Mouse (Mus musculus): ENCODE data around the gene Mtcl1.

Mtcl1 gene

GRCm38 (mm10) chr17:66315451-66315850, 134.1 kb downstream of the Mtcl1 start:
- no peak for TF ChIP-seq GATA4 (IDR thresholded peaks at IDR 0.05; ENCODE audit: insufficient replicate concordance, low read length)

DNA sequence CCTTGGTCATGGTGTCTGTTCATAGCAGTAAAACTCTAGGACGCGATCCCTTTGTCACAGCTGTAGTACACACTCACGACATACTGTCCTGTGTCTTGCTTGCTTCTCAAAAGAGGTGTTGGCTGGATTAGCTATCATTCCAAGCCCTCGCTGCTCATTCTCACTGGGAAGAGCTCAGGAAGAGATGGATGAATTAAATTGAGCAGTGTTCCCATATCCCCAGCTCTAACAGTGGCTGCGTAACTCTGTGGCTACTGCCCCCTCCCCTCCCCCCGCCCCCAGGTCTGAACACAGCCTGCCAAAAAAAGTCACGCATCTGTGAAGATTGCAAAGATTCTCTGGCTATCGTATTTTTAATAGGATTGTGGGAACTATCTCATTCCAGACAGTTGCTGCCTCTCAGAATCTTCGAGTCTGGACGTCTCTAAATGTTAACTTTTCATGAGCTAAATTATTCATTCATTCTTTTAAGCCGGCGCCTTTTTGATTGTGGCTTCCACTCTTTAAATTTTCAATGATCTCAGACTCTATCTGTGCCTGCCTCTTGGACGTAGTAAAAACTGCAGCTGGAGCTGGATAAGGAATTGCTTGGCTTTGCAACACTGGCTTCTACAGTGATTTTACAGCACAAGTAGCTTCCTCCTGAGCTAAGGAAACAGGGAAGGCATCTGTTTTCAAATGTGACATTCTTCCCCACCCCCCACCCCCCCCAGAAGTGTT, 134.8 kb downstream of the Mtcl1 start:
- TF ChIP-seq GATA4 (IDR thresholded peaks at IDR 0.05; ENCODE audit: insufficient replicate concordance, low read length) = no peak

DNA sequence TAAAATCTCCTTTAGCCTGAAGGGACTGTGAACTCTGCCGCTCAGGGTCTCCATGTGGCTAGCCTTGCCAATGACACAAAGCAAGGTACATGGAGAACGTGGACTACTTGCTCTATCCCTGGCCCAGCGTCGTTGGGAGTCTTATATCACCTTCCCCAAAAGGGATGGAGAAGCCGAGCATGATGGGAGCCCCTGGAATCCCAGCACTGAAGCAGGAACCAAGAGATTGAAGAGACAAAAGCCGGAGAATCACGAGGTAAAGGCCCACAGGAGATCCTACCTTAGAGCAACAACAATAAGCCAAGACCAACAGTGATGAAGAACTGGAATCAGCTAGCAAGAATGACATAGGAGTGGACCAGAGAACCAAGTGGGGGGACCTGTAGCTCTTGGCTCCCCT, 147.6 kb downstream of the Mtcl1 start:
- TF ChIP-seq GATA4 (IDR thresholded peaks at IDR 0.05; ENCODE audit: insufficient replicate concordance, low read length) = no peak

DNA sequence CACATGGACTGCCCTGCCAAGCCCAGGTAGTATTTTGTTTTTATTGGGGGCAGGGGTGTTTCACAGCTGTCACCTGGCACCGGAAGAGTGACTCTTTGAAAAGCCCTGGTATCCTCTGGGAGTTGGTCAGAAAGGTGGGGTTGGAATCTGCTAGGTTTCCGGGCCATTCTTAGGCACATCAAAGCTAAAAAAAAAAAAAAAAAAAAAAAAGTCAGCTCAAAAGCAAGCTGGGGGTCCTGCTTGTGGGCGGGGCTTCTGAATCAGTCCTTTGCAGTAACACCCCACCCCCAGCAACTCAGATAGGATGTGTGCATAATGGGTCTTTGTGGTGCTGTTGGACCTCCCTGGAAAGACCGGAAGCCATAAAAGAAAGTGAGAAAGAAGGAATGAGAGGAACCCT, 148.3 kb downstream of the Mtcl1 start:
- TF ChIP-seq GATA4 (IDR thresholded peaks at IDR 0.05; ENCODE audit: insufficient replicate concordance, low read length) = no peak

DNA sequence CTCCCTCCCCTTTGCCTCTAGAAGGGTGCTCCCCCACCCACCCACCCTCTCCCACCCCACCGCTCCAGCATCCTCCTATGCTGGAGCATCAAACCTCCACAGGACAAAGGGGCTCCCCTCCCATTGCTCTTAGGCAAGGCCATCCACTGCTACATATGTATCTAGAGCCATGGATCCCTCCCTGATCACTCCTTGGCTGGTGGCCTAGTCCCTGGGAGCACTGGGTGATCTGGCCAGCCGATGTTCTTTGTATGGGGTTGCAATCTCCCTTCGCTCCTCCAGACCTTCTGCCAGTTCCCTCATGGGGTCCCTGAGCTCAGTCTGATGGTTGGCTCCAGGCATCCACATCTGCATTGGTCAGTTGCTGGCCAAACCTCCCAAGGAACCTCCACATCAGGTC, 151.8 kb downstream of the Mtcl1 start:
- no peak for TF ChIP-seq GATA4 (IDR thresholded peaks at IDR 0.05; ENCODE audit: insufficient replicate concordance, low read length)

DNA sequence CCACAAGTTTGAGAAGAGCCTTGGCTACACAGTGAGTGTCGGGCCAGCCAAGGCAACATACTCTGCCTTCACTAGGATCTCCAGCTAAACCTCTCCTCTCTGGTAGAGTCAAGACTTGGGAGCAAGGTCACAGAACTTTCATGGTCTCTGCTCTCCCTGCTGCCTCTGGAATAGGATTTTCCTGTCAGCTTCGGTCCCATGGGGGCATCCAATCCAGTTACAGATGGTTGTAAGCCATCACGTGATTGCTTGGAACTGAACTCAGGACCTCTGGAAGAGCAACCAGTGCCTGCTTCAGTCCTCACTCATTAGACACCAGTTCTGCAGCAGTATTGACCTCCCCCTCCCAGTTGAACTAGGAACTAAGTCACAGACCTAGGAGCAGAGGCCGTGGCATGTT, 156.0 kb downstream of the Mtcl1 start:
- TF ChIP-seq GATA4 (IDR thresholded peaks at IDR 0.05; ENCODE audit: insufficient replicate concordance, low read length) = no peak

DNA sequence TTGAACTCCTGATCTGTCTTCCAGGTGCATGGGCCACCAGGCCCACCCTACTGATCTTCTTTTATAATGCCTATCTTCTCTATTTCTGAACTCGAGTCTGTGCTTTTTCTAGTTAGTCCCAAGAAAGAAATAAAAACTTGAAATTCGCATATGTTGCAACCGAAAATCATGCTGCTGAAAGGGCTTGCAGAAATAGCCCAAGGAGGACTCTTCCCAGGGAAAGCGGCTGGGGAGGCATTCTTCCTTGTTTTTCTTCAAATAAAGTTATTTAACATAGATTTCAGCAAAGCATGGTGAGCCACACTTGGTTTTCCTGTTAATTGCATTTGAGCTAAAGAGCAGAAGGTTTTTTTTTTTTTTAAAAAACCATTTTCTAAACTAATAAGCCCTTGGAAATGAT, 159.7 kb downstream of the Mtcl1 start:
- no peak for TF ChIP-seq GATA4 (IDR thresholded peaks at IDR 0.05; ENCODE audit: insufficient replicate concordance, low read length)

All from liver, adult (tissue).